Mouse (Mus musculus) naive thymus-derived CD4-positive, alpha-beta T cell, adult 2 months (primary cell): ENCODE measurements around the gene Tmc2.

Source experiments
- DNase-seq: peaks from one replicate; pipeline ENCODE4 v3.0.0-alpha.2; 2011; ENCODE audit warnings: low read depth

Tmc2 gene

DNA sequence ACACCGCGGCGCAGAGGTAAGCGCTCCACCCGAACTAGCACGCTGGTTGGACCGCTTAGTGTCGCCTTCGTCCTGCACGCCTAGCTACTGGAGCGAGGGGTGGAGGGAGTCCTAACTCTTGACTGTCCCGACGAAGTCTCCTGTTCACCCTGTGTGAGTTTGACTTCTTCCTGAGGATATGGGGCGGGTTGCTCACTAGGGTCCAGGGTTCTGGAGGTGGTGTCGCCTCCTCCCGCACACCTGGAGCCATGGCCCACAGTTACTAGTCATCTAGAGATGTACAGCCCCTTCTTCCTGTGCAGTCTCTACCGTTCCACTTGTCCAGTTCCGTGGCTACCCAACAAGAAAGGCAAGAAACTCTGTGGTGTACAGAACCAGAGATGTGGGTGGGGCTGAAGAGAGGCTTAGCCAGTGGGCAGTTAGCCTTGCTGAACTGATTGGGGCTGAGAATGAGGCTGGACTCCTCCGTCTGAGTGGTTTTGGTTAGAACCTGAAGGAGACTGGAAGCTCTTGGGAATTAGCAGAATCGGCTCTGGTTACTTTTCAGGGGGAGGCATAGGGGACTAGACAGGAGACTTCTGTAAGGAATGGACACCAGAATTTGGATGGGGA lies 101.2 kb downstream of the Tmc2 start:
- DNase-seq: no peak

DNA sequence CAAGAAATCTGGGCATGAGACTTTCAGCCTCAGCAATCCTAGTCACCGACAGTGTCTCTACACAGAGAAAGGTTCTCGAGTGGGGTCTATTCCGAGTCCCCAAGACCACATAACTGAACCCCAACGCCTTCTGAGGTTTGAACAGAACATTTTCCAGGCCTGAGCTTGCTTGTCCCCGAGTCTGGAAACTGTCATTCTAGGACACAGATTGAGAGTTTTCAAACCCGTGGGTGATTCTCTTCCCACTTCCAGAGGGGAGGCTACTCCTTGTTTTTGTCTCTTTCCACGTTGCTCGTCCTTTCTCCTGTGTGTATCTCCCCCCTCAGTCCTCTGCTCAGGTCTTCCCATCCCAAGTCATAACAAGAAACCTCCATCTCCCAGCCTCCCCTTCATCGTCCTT lies 102.6 kb downstream of the Tmc2 start:
- DNase-seq: no peak

DNA sequence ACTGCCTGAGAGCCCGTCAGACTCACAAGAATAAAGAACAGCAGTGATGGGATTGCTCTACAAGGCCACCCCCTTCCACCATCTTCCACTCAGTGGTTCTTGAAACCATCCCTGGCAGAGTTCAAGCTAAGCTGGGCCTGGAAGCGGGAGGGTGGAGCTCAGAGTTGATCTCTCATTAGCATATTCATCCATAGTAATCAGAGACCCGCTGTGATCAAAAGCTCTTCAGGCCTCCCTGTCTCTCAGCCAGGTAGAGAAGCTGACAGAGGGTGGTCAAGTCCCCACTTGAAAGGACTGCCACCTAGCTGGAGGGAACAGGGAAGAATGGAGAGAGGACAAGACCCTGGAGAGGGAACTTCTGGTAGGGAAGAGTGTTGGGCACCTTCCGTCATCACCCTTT lies 108.0 kb downstream of the Tmc2 start:
- DNase-seq: no peak
